Mouse (Mus musculus): Measurements from ENCODE around the gene C1qtnf2.

C1qtnf2 gene

DNA sequence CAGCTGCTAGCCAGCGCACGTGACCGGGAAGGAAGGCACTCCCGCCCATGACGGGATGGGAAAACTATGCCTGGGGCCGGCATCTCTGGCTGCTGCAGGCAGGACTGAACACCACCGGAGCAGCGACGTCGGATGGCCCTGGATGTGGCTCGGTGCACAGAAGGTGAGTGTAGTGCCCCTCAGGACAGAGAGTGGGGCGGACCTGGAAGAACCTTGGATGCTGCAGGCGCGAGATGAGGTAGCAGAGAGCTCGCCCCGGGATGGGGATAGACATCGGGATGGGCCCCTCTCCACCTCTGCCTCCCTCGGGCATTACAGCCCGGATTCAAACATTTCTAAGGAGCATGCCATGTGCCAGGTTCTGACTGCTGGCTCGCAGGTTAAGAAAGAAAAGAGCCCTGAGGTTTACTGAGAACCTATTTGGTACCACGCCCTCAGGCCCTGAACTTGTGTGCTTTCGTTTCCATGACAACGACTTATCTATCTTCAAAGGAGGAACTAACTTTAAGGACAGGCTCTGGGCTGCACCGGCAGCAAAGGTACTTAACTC is at the start of gene C1qtnf2:
Gene C1qtnf2 (plus strand): TSS at position 52 of the 550 bp plus-strand sequence.
- peak in 1 of 2 experiments; percentile 7 for DNase-seq (ENCODE audit: low spot score in 2 of 2)

DNA sequence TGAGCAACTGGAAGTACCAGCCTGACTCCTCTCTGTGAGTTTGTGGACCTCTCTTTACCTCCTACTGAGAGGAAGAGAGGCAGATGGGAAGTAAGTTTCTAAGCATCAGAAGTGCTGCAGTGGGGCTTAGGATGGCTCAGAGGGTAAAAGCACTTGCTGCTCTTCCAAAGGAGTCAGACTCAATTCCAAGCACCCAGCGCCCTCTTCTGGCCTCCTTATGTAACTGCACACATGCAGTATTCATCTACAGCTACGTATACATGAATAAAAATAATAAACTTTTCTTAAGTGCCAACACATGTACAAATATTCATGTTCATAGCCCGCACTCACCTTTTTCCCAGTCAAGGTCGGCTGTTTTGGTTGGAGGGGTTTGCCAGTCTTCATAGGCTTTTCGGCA is 49.7 kb upstream of the C1qtnf2 start:
- no peak for DNase-seq (ENCODE audit: low spot score in 2 of 2)

DNA sequence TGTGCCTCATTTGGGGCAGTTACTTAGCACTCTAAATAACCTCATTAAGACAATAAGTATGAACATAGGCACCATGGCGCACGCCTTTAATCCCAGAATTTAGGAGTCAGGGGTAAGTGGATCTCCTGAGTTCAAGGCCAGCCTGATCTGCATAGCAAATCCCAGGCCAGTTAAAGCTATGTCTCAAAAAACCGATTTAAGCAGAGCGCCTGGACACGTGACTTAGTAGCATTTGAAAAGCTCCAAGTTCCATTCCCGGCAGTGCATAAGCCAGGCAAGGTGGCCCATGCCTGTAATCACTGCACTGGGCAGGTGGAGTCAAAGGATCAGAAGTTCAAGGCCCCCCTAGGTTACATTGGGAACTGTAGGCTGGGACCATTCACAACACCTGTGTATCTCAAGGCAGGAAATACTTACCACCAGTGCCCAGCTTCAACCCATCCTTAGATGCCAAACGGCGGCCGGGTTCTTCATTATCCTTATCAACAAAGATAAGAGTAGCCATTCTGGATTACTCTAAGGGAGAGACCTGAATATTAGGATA is 48.8 kb upstream of the C1qtnf2 start:
- DNase-seq (ENCODE audit: low spot score in 2 of 2), result no peak

DNA sequence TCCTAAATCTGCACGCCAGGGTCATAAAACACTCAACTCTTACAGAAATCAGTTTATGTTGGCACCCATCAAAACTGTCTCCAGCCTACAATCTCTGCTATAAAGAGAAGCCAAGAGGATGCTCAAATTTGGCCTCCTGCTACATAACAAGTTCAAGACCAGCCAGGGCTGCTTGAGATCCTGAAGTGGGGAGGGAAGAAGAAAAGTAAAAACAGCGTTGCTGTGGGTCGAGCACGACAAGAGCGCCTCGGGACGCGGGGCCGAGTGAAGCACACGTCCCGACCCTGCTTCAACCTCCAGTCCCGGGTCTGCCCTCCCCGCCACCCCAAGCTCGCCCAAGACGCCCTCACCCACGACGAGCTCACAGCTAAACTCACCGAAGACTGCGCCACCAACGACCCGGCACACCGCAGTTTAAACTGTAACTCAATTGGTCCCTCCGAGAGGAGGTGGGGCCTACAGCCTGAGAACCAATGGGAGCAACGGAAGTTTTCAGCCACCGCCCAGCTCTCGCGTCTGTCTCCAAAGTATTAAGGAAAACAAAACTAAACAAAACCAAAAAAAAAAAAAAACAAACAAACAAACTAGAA is 48.2 kb upstream of the C1qtnf2 start, which contains the start of gene Pttg1:
Gene Pttg1 (minus strand): TSS at position 428 of the 590 bp plus-strand sequence.
- peak; percentile 83 to 88 for DNase-seq (ENCODE audit: low spot score in 2 of 2)

DNA sequence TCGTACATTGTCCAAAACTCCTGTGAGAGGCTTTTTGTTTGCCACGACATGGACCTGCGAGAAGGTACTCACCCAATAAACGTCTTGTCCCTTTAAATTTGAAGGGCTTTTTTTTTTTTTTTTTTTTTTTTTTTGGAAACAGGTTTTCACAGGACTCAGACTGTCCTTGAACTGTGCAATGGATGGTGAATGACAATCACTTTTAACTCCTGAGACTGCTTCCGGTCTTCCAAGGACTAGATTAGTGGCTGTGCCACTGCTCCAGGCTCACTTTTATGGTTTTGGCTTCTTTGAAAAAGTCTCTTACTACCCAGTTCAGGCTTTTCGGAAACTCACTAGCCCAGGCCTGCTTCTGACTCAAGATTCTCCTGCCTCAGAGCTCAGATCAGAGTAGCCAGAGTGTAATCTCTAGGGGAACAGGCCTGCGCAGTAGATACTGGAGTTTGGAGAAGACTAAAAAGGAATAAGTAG is 47.6 kb upstream of the C1qtnf2 start:
- DNase-seq (ENCODE audit: low spot score in 2 of 2), result no peak

DNA sequence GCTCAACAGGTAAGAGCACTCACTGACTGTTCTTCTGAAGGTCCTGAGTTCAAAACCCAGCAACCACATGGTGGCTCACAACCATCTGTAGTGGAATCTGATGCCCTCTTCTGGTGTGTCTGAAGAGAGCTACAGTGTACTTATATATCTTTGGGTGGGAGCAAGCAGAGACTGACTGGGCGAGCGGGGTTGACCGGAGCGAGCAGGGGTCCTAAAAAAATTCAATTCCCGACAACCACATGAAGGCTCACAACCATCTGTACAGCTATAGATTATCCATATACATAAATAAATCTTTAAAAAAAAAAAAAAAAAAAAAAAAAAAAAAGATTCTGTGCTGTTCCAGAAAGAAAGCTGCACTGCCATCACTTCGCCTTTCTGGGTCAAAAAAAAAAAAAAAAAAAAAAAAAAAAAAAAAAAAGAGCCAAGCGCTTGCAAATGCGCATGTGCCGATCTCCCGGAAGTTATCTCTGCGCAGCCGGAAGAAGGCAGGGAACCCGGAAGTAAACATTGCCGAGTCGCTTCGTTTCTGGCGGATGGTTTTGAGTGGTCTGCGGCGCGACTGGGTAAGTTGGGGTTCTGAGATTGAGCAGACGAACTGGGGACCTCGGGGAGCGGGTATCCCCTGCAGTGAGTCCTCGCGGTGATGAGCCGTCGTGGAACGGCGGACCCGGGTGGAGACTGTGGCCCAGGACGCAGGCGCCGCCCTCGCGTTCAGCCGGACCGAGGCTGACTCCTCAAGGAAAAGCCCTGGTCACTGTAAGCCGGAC is 40.6 kb upstream of the C1qtnf2 start, which contains the start of gene Slu7:
Gene Slu7 (plus strand): TSS at position 491 of the 770 bp plus-strand sequence.
- peak; percentile 69 to 70 for DNase-seq (ENCODE audit: low spot score in 2 of 2)

DNA sequence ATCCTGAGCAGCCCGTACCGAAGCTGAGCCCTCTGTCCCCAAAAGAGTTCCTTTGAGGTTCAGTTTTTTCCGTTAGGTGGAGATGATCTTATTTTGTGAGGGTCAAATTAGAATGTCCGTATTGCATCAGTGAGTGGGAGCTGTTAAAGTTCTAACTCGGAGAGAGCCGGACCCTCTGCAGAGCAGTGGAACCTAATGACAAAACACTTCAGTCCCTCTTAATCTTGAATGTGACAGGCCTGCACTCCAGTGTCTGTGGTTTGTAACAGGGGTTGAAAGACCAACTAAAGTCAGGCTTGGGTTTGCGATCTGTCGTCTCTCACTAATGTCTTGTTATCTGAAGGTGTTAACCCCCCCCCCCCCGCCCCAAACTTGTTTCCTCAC is 40.1 kb upstream of the C1qtnf2 start:
- DNase-seq (ENCODE audit: low spot score in 2 of 2), result no peak

DNA sequence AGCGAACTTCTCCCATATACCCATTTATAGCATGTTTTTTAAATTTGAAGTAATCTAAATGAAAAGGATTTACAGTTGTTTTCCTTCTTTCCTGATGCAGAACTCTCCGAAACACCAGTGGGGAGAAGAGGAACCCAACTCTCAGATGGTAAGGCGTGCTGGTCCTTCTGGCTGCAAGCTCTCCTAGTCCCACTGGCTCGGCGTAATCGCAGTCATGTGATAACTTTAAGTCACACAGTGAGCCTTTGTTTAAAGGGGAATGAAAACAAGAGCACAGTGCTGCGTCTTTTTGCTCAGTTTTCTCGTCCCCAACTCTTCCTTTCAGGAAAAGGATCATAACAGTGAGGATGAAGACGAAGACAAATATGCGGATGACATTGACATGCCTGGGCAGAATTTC is 33.0 kb upstream of the C1qtnf2 start:
- no peak for DNase-seq (ENCODE audit: low spot score in 2 of 2)

DNA sequence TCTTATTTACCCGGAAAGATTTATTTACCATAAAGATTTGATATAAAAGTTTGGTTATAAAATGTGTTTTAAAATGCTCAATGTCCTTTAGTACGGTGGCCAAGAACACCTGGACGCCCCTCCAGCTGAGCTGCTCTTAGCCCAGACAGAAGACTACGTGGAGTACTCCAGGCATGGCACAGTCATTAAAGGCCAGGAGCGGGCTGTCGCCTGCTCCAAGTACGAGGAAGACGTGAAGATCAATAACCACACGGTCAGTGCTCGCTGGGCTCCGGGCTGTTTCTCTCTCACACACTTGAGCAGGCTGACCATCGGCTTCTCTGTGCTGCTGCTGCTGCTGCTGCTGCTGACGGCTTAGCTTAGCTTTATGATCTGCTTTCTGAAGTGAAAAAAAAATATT is 30.9 kb upstream of the C1qtnf2 start:
- DNase-seq (ENCODE audit: low spot score in 2 of 2), result no peak

DNA sequence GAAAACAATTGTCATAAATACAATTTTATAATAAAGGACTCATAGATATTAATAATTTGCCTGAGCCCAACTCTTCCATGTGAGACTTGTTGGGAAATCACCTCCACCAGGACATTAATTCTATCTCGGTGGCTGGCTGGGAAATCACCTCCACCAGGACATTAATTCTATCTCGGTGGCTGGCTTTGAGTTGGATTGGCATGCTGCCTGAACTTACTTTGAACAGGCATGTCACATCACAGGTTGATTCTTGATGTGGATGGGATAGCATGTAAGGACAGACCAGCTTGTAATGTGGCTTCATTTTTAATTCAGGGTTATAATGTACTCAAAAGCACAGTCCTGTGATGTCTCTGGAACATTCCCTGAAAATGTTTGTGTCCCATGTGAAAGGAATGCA is 24.2 kb upstream of the C1qtnf2 start:
- DNase-seq (ENCODE audit: low spot score in 2 of 2), result no peak

DNA sequence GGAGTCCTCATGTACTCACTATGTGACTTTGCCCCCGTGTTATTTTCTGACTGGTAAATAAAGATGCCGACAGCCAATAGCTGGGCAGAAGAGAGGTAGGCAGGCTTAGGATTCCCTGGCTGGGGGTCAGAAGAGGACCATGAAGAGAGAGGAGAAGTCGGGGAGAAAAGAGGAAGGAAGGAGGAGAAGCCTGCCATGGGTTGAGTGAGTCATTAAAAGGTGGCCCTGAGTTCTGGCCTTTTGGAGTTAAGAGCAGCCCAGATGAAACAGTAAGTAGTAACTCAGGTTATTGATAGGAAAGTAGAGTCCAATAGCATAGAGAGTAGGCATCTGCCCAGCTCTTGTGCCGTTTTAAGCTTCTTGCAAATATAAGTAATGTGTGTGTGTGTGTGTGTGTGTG is 22.8 kb upstream of the C1qtnf2 start:
- DNase-seq (ENCODE audit: low spot score in 2 of 2), result no peak

DNA sequence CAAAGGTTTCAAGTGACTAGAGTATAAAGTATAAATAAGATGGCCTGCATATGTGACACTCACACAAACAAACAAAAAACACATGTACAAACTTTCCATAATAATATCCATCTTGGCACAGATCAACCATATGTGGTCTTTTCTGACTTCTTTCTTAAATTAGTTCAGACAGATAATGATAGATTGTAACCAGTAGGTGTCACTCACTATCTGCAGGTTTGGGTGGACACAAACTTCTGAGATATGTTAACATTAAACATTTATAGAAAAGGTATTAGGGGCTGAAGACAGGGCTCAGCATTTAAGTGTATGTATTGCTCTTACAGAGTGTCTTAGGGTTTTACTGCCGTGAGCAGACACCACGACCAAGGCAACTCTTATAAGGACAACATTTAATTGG is 21.8 kb upstream of the C1qtnf2 start:
- DNase-seq (ENCODE audit: low spot score in 2 of 2), result no peak

DNA sequence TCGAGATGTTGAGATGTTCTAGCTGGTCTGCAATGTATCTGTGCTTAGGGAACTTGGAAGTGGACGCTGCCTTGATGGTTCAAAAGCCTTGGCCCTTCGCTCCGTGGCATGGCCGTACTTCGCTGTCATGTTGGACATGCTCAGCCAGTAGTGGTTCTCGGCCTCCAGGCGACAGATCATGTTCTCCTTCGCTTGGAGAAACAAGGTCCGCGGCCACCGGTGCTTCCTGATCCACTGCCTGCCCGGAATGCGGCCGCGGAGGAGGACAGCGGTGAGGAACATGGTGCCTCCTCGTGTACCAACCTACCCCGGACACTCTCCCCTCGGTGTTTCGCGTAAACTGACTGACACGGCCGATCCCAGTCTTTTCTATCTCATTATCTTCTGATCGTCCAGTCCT is 10.9 kb upstream of the C1qtnf2 start:
- no peak for DNase-seq (ENCODE audit: low spot score in 2 of 2)

DNA sequence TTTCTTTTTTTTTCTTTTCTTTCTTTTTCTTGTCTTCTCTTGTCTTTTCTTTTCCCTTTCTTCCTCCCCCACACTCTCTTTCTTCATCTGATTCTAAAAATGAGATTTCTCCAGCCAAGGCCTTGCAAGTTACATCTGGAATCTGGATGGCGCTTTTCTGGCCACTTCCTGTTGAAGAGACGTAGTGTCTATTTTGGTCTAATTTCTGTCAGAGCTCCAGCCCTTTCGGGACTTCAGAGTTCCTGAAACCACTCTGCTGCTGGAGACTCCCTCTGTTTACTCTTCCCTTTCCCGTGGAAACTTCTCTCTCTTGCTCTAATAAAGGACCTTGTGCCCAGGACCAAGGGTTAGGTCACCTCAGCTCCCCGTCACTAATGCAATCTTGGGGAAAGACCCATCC is 4.0 kb upstream of the C1qtnf2 start:
- no peak for DNase-seq (ENCODE audit: low spot score in 2 of 2)

DNA sequence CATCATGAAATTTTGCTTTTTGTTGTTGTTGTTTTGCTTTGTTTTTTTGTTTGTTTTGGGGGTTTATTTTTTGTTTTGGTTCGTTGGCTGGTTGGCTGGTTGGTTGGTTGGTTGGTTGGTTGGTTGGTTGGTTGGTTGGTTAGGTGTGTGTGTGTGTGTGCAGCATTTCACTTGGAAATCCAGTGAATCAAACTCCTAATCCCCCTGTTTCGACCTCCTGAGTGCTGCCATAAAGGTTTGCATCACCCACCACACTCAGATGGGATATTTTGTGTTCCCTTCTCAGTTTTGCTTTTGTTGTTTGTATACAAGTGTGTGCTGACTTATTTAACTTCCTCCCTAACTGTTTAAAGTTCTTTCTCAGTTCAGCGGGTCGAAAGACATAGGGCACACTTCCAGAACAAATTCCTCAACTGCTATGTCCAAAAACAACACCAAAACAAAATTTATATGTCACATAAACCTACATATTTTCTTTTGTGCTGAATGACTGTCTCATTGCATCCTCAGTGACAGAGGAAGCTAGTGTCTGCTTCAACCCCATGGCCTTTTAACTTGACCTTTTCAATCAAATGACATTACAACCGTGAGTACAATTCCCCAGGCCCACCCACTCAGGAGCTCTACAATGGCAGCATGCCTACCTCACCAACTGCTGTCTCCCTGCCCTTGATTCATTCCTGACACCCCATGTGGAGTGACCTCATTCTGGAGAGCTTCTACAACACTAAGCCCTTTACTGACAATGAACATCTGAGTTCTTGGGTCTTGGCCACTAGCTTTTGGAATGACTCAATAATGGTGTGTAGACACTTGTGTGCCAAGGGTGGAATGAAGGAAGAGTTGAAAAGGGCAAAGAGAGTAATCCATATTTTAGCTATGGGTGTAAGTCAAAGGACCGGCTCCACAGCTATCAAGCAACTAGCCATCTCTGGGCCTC is 2.9 kb upstream of the C1qtnf2 start:
- no peak for DNase-seq (ENCODE audit: low spot score in 2 of 2)

DNA sequence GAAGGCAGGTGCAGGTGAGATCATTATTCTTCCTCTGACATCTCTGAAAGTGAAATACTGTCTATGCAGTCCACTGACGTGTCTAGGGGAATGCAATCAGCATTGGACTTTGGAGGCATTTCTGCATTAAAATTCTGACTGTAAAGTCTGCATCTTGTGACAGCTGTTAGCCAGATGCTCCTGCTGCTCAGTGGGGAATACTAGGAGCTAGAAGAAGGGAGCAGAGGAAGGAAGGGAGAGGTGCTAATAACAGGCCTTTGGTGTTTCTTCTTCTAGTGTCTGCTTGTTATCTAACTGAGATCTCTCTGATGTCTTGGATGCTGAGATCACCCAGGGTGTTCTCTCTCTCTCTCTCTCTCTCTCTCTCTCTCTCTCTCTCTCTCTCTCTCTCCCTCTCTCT is 961 bp upstream of the C1qtnf2 start:
- no peak for DNase-seq (ENCODE audit: low spot score in 2 of 2)

DNA sequence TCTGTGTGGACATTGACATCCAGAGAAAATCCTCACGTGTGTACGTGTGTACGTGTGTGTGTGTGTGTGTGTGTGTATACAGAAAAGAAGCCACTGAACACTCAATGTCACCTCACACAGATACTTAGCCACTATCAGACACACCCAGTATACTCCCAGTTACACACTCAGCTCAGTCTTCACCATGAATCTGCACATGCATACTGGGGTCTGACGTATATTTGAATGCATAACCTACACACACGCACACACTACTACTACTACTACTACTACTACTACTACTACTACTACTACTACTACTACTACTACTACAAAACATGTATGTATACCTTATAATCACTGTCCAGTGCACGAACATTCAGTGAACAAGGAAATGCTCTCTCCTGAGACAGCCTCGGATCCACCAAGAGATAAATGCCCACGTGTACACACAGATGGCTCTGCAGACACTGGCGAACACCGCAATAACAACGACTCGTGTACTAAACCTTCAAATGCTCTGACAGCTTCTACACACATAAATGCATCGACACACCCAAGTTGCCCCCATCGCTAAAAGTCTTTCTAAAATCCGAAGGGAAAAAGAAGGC is 346 bp upstream of the C1qtnf2 start:
- no peak for DNase-seq (ENCODE audit: low spot score in 2 of 2)

DNA sequence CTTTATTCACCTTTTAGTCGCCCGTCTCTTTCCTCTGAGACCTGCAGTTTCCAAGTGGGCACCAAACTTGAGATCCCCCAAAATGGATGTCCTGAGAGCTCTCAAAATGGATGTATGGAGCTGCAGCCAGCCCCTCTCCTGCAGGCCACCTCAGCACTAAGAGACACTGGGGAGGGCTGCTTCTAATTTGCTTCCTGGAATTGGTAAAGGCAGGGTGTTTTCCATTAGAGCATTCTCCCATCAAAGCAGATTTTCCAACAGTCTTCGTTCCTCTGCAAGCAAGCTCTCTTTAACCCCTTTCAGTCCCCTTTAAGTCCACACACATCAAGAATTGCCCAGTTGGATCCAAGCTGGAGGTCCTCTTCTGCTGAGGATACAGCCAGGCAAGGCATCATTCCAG is 5.3 kb downstream of the C1qtnf2 start:
- DNase-seq (ENCODE audit: low spot score in 2 of 2), result no peak

DNA sequence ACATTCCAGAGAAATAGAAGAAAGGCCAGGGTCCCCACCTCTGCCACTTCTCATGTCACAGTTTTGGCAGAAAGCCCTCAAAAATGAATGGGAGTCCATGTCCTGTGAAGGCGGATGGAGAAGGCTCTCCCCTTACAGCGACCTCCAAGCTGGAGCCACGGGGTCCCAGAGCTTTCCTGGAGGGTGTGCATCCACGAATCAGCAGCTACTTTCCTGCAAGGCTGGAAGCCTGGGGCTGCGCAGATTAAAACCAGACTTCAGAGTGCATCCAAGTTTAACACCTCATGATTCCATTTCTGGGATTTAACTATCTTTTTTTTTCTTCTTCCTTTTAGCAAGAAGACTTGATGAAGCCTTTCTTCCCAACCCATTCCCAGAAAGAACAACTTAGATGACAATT is 6.5 kb downstream of the C1qtnf2 start:
- no peak for DNase-seq (ENCODE audit: low spot score in 2 of 2)

DNA sequence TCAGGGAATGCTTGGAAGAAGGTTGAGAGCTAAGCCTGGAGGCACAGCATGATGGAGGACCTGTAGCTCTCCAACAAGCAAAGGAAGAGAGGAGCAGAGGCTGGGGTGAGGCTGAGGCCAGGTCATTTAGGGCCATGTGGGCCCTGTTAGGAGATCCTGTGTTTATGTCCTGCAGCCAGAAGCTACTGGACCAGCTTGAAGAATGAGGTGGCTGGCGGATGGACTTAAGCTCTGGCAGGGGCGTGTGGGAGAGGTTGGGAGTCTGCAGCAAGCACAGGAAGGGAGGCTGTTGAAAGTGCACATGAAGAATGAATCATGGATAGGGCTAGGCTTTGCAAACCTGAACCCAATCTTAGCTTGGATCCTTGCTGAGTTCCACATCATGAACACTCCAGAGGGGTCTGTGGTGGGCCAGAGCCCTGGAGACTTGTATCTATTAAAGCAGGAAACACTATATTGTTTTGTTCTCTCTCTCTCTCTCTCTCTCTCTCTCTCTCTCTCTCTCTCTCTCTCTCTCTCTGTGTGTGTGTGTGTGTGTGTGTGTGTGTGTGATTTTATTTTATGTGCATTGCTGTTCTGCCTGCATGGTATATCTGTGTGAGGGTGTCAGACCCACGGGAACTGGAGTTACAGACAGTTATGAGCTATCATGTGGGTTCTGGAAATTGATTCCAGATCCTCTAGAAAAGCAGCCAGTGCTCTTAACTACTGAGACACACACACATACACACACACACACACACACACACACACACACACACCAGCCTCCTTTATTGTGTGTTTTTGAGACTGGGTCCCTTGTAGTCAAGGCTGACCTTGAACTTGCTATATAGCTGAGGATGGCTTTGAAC is 7.8 kb downstream of the C1qtnf2 start:
- DNase-seq (ENCODE audit: low spot score in 2 of 2), result no peak
